Mouse (Mus musculus) liver, embryonic 11.5 days (tissue): Measurements from ENCODE around the gene Olfr524. TPM values are rescaled to one million over a fixed set of nuclear protein-coding genes. Genes with fewer than 3 reads are reported as not detected.

ENCODE experiments used
- ATAC-seq: fragments of 200-750 bp; cut with Nextera tagmentation; replicated peaks from 2 replicates; pipeline ENCODE4 v1.8.0; 2017; ENCODE audit warnings: moderate number of reproducible peaks, mild to moderate bottlenecking, moderate TSS enrichment, moderate library complexity; ENCODE audit not compliant: low FRiP score
- DNase-seq: peaks from one replicate; pipeline ENCODE4 v3.0.0-alpha.2; 2017; ENCODE audit warnings: low spot score
- H3K27ac ChIP-seq: fragments of 300-500 bp; sonication (generic); 2 replicates; pipeline ENCODE4 v1.5.1; 2014; ENCODE audit warnings: mild to moderate bottlenecking, low read depth, low read length, control low read depth
- H3K27me3 ChIP-seq: fragments of 300-500 bp; sonication (generic); replicated peaks from 2 replicates; pipeline ENCODE4 v1.6.1; 2014; ENCODE audit warnings: low read length, mixed read lengths; ENCODE audit not compliant: control insufficient read depth, insufficient read depth
- H3K36me3 ChIP-seq: fragments of 300-500 bp; sonication (generic); 2 replicates; pipeline ENCODE4 v1.6.1; 2014; ENCODE audit warnings: mild to moderate bottlenecking, low read length, moderate library complexity, mixed read lengths; ENCODE audit not compliant: control insufficient read depth, insufficient read depth
- H3K4me1 ChIP-seq: fragments of 300-500 bp; sonication (generic); replicated peaks from 2 replicates; pipeline ENCODE4 v1.6.1; 2014; ENCODE audit warnings: low read length, mixed read lengths; ENCODE audit not compliant: control insufficient read depth, insufficient read depth
- H3K4me2 ChIP-seq: fragments of 300-500 bp; sonication (generic); 2 replicates; pipeline ENCODE4 v1.6.1; 2014; ENCODE audit warnings: mild to moderate bottlenecking, control low read depth, moderate library complexity
- H3K4me3 ChIP-seq: fragments of 300-500 bp; sonication (generic); 2 replicates; pipeline ENCODE4 v1.5.1; 2014; ENCODE audit warnings: low read depth, low read length, control low read depth
- H3K9ac ChIP-seq: fragments of 300-500 bp; sonication (generic); 2 replicates; pipeline ENCODE4 v1.6.1; 2014; ENCODE audit warnings: low read depth, low read length, control low read depth
- H3K9me3 ChIP-seq: fragments of 300-500 bp; sonication (generic); 2 replicates; pipeline ENCODE4 v1.6.1; 2016; ENCODE audit warnings: low read length, inconsistent platforms, mixed read lengths; ENCODE audit not compliant: control insufficient read depth
- WGBS: fragments of 180-500 bp; shearing (Covaris S2); extraction: QIAGEN DNeasy Blood & Tissue Kit; methylation state at CpG from one replicate; pipeline ENCODE4 v1.1.7; 2014; 5-methylcytosine and 5-hydroxymethylcytosine counted together
- polyA plus RNA-seq: library from polyadenylated mRNA; unstranded; fragments of >200 nt; fragmentation: Nextera tagmentation; extraction: Ambion mirVana; gene quantifications from 2 replicates; pipeline ENCODE4 v1.2.1, GENCODE M21; 2014

The Olfr524 gene
- polyA plus RNA-seq, result not detected in 2 replicates

- Histone ChIP-seq H3K4me1 (no peaks in the 10 kb centered on the region; the same call in 1 of the 2 replicates), H3K4me2 (no peak within 1 kb of the TSS), H3K4me3 (no peak within 1 kb of the TSS), H3K9me3 (no peaks in the 10 kb centered on the region), H3K27ac (no peak within 1 kb of the TSS), H3K36me3 (no peaks in the 10 kb centered on the region), H3K9ac (no peak within 1 kb of the TSS), H3K27me3 (no peaks in the 10 kb centered on the region)
- no peak for DNase-seq
- no peak for ATAC-seq
These were observed at the start of gene Olfr524 for GRCm38 (mm10) chr7:140205864-140206263. Gene Olfr524, minus strand, starts transcription at chr7:140205964.

- Histone ChIP-seq H3K9ac (no peak overlapping the region), H3K27ac (no peak overlapping the region), H3K27me3 (no peaks in the 10 kb centered on the region), H3K4me1 (no peaks in the 10 kb centered on the region), H3K9me3 (no peaks in the 10 kb centered on the region), H3K4me2 (no peak overlapping the region), H3K36me3 (no peaks in the 10 kb centered on the region), H3K4me3 (no peak overlapping the region)
- WGBS, result 79% methylated on average over 7 of the region's 7 CpGs
- ATAC-seq (no peak), DNase-seq (no peak)
These were observed 48.1 kb upstream of the Olfr524 start for GRCm38 (mm10) chr7:140253780-140254299.

DNA sequence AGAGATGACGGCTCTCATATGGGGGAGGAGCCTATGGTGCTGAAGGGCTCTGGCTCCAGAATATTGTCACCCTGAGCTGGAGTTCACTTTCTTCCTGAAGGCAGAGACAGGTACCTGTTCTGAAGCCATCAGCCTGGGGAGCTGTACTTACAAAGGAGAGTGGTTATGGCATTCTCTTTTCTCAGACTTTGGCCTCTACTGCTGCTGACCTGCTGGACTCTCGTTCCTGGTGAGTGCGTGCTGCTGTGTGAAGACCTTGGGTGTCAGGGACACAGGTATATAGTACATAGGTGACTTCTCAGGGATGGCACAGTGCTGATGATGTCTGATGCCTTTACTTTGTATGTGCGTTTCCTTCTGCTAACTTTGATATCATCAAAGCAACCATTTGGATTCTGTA is 41.5 kb upstream of the Olfr524 start, which contains the start of gene 5830411N06Rik:
5830411N06Rik (plus strand) TSS at position 69 of the 400 bp plus-strand sequence.
- no peak for ATAC-seq
- Histone ChIP-seq H3K9me3 (no peaks in the 10 kb centered on the region), H3K4me1 (no peaks in the 10 kb centered on the region), H3K9ac (no peak within 1 kb of the TSS), H3K4me2 (no peak within 1 kb of the TSS), H3K4me3 (no peak within 1 kb of the TSS), H3K36me3 (no peaks in the 10 kb centered on the region), H3K27ac (no peak within 1 kb of the TSS), H3K27me3 (no peaks in the 10 kb centered on the region)
- DNase-seq, result no peak
- 85% methylated on average over 4 of the region's 4 CpGs for WGBS

- Histone ChIP-seq H3K4me1 (no peaks in the 10 kb centered on the region), H3K36me3 (no peaks in the 10 kb centered on the region), H3K9me3 (no peaks in the 10 kb centered on the region), H3K4me2 (no peak overlapping the region), H3K9ac (no peak overlapping the region), H3K27ac (no peak overlapping the region), H3K27me3 (no peaks in the 10 kb centered on the region), H3K4me3 (no peak overlapping the region)
- DNase-seq (no peak), ATAC-seq (no peak)
- 88% methylated on average over 3 of the region's 3 CpGs for WGBS
These were observed 27.9 kb upstream of the Olfr524 start for GRCm38 (mm10) chr7:140233696-140234095.

DNA sequence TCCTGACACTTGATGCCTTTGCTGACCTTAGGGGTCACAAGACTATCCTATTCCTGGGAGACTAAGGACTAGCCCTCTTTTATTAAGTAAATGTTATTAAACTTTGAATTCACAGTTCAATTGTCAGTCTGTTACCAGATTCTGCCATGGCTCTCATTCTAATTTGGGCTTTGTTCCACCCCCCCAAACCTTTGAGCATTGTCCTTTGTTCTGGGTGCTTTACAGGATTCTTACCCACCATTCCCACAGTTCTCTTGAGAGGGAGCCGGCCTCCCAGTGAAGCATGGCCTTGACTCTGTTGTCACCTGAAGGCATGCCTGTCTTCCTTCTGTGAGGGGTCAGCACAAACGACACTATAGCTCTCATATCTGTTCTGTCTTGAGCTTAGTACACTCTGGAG is 25.3 kb upstream of the Olfr524 start:
- Histone ChIP-seq H3K27ac (no peak overlapping the region), H3K27me3 (no peaks in the 10 kb centered on the region), H3K4me1 (no peaks in the 10 kb centered on the region), H3K4me2 (no peak overlapping the region), H3K9me3 (no peaks in the 10 kb centered on the region), H3K36me3 (no peaks in the 10 kb centered on the region), H3K4me3 (no peak overlapping the region), H3K9ac (no peak overlapping the region)
- 81% methylated on average over 2 of the region's 2 CpGs for WGBS
- DNase-seq (no peak), ATAC-seq (no peak)

- Histone ChIP-seq H3K4me3 (no peak overlapping the region), H3K27me3 (no peaks in the 10 kb centered on the region), H3K4me1 (no peaks in the 10 kb centered on the region), H3K9ac (no peak overlapping the region), H3K9me3 (no peaks in the 10 kb centered on the region), H3K27ac (no peak overlapping the region), H3K4me2 (no peak overlapping the region), H3K36me3 (no peaks in the 10 kb centered on the region)
- no peak for DNase-seq
- 76% methylated on average over 13 of the region's 13 CpGs for WGBS
- ATAC-seq, result no peak
These were observed 22.7 kb upstream of the Olfr524 start for GRCm38 (mm10) chr7:140228476-140228875.

DNA sequence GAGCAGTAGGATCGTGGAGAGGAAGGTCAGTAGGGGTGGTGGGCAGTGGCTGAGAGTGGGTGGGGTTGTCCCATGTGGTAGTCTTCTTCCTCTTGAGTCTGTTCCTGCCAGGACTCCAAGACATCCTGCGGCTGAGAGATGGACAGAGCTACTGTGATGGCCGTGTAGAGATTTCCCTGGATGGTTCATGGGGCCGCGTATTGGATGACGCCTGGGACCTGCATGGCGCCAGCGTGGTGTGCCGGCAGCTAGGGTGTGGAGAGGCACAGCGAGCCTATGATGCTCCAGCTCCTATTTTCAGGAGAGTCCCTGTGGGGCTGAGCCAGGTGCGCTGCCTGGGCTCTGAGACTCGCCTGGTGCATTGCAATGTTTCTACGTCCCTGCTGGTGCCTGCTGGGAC is 18.4 kb upstream of the Olfr524 start:
- Histone ChIP-seq H3K9ac (no peak overlapping the region), H3K27me3 (no peaks in the 10 kb centered on the region), H3K4me3 (no peak overlapping the region), H3K4me1 (no peaks in the 10 kb centered on the region), H3K27ac (no peak overlapping the region), H3K4me2 (no peak overlapping the region), H3K9me3 (no peaks in the 10 kb centered on the region), H3K36me3 (no peaks in the 10 kb centered on the region)
- 69% methylated on average over 13 of the region's 13 CpGs for WGBS
- DNase-seq (no peak), ATAC-seq (no peak)

DNA sequence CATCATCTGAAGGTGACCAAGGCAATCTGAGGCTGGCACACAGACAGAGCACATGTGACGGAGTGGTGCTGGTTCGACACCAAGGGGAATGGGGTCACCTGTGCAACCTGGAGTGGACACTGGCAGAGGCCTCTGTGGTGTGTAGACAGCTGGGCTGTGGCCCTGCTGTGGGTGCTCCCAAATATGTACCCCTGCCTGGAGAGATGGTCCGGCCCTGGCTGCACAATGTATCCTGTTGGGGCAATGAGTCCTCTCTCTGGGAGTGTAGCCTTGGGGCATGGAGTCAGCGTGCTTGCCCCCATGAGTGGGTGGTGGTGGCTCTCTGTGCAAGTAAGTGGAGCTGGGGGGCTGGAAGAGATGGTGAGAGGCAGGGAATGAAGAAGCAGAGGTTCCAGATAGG is 14.6 kb upstream of the Olfr524 start:
- no peak for ATAC-seq
- Histone ChIP-seq H3K27me3 (no peaks in the 10 kb centered on the region), H3K9me3 (no peaks in the 10 kb centered on the region), H3K4me2 (no peak overlapping the region), H3K9ac (no peak overlapping the region), H3K4me1 (no peaks in the 10 kb centered on the region), H3K4me3 (no peak overlapping the region), H3K36me3 (no peaks in the 10 kb centered on the region), H3K27ac (no peak overlapping the region)
- no peak for DNase-seq
- 72% methylated on average over 4 of the region's 4 CpGs for WGBS

DNA sequence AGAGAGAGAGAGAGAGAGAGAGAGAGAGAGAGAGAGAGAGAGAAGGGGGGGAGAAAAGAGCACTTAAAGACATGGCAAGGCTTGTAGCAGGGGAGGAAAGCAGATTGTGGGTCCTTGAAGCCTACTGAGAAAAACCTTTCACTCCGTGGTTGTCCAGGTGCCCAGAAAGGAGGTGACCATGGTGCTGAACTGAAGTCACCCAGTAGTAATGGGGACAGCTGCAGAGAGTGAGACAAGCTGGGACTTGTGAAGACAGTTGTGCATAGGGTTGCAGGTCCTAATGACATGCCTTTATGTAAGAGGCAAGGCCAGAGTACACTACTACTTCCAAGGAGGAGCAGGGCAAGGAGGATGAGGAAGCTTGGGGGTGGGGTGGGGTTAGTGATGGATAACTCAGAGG is 13.5 kb upstream of the Olfr524 start:
- 27% methylated on average over 1 of the region's 1 CpGs for WGBS

More for the DNA sequence above, 13.5 kb upstream of the Olfr524 start:
- Histone ChIP-seq H3K4me2 (no peak overlapping the region), H3K36me3 (no peaks in the 10 kb centered on the region), H3K9me3 (no peaks in the 10 kb centered on the region), H3K9ac (no peak overlapping the region), H3K4me3 (no peak overlapping the region), H3K27me3 (no peaks in the 10 kb centered on the region), H3K4me1 (no peaks in the 10 kb centered on the region), H3K27ac (no peak overlapping the region)
- DNase-seq, result no peak
- ATAC-seq, result no peak
